Mouse (Mus musculus): Measurements from ENCODE around the gene Lfng.

GRCm38 (mm10) chr5:140596426-140596825 is 10.7 kb upstream of the Lfng start:
- TF ChIP-seq POLR2A (IDR thresholded peaks at IDR 0.05; ENCODE audit: extremely low read depth, insufficient read depth, low read length), result no peak
- no peak for TF ChIP-seq CTCF (IDR thresholded peaks at IDR 0.05; ENCODE audit: low read depth, low read length)
